In the genomic region with DNA sequence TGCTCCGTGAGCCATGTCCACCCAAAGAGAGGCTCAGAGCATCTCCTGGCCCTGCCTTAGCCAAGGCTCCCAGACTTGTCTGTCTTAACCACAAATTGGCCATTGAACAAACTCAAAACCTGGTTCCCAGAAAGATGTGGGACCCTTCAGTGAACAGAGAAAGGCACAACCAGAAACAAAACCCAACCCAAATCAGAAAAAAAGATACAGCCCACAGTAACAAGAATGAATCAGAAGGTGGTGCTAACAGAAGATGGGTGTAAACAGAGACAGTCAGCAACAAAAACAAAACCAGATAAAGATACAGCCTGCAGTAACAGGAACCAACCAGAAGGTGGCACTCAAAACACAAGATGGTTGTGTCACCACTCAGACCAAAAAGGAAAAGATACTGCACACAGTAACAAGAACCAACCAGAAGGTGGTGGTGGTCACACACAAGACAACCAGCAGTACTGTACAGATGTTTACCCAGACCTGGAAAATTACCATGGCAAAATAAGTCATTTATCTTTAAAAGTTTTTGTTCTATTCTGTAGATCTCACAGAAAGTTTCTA, we compare ENCODE assay signal across 10 mouse cellular contexts. TPM values are rescaled to one million over a fixed set of nuclear protein-coding genes. Genes with fewer than 3 reads are reported as not detected.
DNase-seq lines count a peak whose midpoint lies in the region; ATAC-seq and TF ChIP-seq lines count a peak whose summit lies in the region.
"Had no signal": no experiment of that assay in that cellular context is flagged by ENCODE, and none has a peak within 500 bp of the region (broad histone marks: within the 10 kb centered on the region; RNA-seq: fewer than 3 reads in every experiment).

No protein-coding gene starts in this region.

- POLR2A ChIA-PET in Patski (lab: Charles Lee) = no interaction called here

- peaks cover 22% of the 10 kb centered on the region for H3K9me3 ChIP-seq in heart, embryonic 12.5 days (replicated peaks)
- H3K9me3 ChIP-seq in hindbrain, embryonic 12.5 days (replicated peaks) = peaks cover 21% of the 10 kb centered on the region
- peaks cover 32% of the 10 kb centered on the region for H3K9me3 ChIP-seq in midbrain, embryonic 10.5 days (replicated peaks)

- CTCF ChIA-PET in Patski (lab: Charles Lee) = interaction anchor here (1.1 kb wide), 1 partner anchor 10 kb away, joined by 4 read pairs; no protein-coding TSS in a partner anchor

- TF ChIP-seq CTCF in Patski (IDR thresholded peaks at IDR 0.05) = peak; percentile 58

- WGBS in heart, embryonic 12.5 days = 90% methylated on average over 1 of the region's 1 CpGs
- WGBS in hindbrain, embryonic 12.5 days = 89% methylated on average over 1 of the region's 1 CpGs
- WGBS in midbrain, embryonic 10.5 days = 93% methylated on average over 1 of the region's 1 CpGs

- no peak overlapping the region for H3K27ac ChIP-seq in heart, embryonic 12.5 days (ENCODE audit: poor library complexity, severe bottlenecking)
- no peak overlapping the region for H3K27ac ChIP-seq in hindbrain, embryonic 12.5 days
- H3K27ac ChIP-seq in midbrain, embryonic 10.5 days (replicated peaks) = no peak overlapping the region
- H3K27ac ChIP-seq: macrophage had no signal

- no peaks in the 10 kb centered on the region for H3K27me3 ChIP-seq in heart, embryonic 12.5 days (replicated peaks)
- H3K27me3 ChIP-seq in Patski = no peaks in the 10 kb centered on the region
- no peaks in the 10 kb centered on the region for H3K27me3 ChIP-seq in hindbrain, embryonic 12.5 days
- no peaks in the 10 kb centered on the region for H3K27me3 ChIP-seq in midbrain, embryonic 10.5 days (ENCODE audit: low read depth, poor library complexity, severe bottlenecking)

- H3K4me1 ChIP-seq in heart, embryonic 12.5 days (replicated peaks) = no peaks in the 10 kb centered on the region
- H3K4me1 ChIP-seq in hindbrain, embryonic 12.5 days = no peaks in the 10 kb centered on the region
- H3K4me1 ChIP-seq in midbrain, embryonic 10.5 days = no peaks in the 10 kb centered on the region

- in situ Hi-C loops in Patski (cut with MboI; ENCODE audit: low pct_unique_long_range_greater_than_20kb) = no loop called here

- peak; percentile 57 for DNase-seq in heart, adult 11 months
- DNase-seq in 416B (ENCODE audit: low read depth) = peak; percentile 78
- no peak for DNase-seq in Patski (ENCODE audit: low read depth, low spot score)
- peak; percentile 29 for DNase-seq in lung, postnatal 25 days (ENCODE audit: low spot score)
- no peak for DNase-seq in spleen, adult 18-20 months
- no peak for DNase-seq in midbrain, embryonic 10.5 days (ENCODE audit: low spot score)

- H3K36me3 ChIP-seq in heart, embryonic 12.5 days = no peaks in the 10 kb centered on the region
- H3K36me3 ChIP-seq in hindbrain, embryonic 12.5 days = no peaks in the 10 kb centered on the region
- H3K36me3 ChIP-seq in midbrain, embryonic 10.5 days = no peaks in the 10 kb centered on the region

- no peak overlapping the region for H3K4me2 ChIP-seq in heart, embryonic 12.5 days
- no peak overlapping the region for H3K4me2 ChIP-seq in hindbrain, embryonic 12.5 days (replicated peaks)

- no peak overlapping the region for H3K4me3 ChIP-seq in heart, embryonic 12.5 days
- H3K4me3 ChIP-seq in hindbrain, embryonic 12.5 days = no peak overlapping the region
- no peak overlapping the region for H3K4me3 ChIP-seq in midbrain, embryonic 10.5 days

- H3K9ac ChIP-seq in heart, embryonic 12.5 days = no peak overlapping the region
- H3K9ac ChIP-seq in hindbrain, embryonic 12.5 days = no peak overlapping the region

- ATAC-seq in heart, embryonic 12.5 days (ENCODE audit: insufficient number of reproducible peaks, low FRiP score) = no peak
- ATAC-seq in Patski = no peak
- no peak for ATAC-seq in hindbrain, embryonic 12.5 days (ENCODE audit: low FRiP score)

RNA-seq across cellular contexts. Expression of gene Phf3, which starts 47.0 kb away (rescaled TPM):
- 38.2 and 38.6 TPM in 2 replicates for polyA plus RNA-seq in heart, embryonic 12.5 days (2016; fragmentation: Nextera tagmentation; extraction: Ambion mirVana)
- 73.9 TPM for polyA plus RNA-seq in Patski (2021)
- polyA plus RNA-seq in hindbrain, embryonic 12.5 days (2016; fragmentation: Nextera tagmentation; extraction: Ambion mirVana) = 50.5 and 54.4 TPM in 2 replicates
- 28.7 and 31.0 TPM in 2 replicates for polyA plus RNA-seq in midbrain, embryonic 10.5 days (2016; fragmentation: Nextera tagmentation; extraction: Ambion mirVana)

RNA-seq across cellular contexts. Expression of gene AC153137.1, which starts 57.1 kb away (rescaled TPM):
- not detected in 2 replicates for polyA plus RNA-seq in heart, embryonic 12.5 days (2016; fragmentation: Nextera tagmentation; extraction: Ambion mirVana)
- not detected for polyA plus RNA-seq in Patski (2021)
- not detected in 2 replicates for polyA plus RNA-seq in hindbrain, embryonic 12.5 days (2016; fragmentation: Nextera tagmentation; extraction: Ambion mirVana)
- not detected in 2 replicates for polyA plus RNA-seq in midbrain, embryonic 10.5 days (2016; fragmentation: Nextera tagmentation; extraction: Ambion mirVana)
- polyA plus RNA-seq: heart, postnatal 0 days; macrophage had no signal

Comparison
In these comparisons a context has a peak if more than half of its experiments do, and no peak if none do; other contexts are left out.
1. DNase-seq: peak in heart, adult 11 months (single experiment), 416B (single experiment) and lung, postnatal 25 days (single experiment); none in Patski (single experiment), spleen, adult 18-20 months (0 of 2) and midbrain, embryonic 10.5 days (single experiment).